Mouse (Mus musculus): Measurements from ENCODE around the gene Tysnd1. TPM values are rescaled to one million over a fixed set of nuclear protein-coding genes. Genes with fewer than 3 reads are reported as not detected.

The Tysnd1 gene
- polyA plus RNA-seq (2015; fragmentation: Nextera tagmentation; extraction: Ambion mirVana) = 14.8 and 16.6 TPM in 2 replicates

GRCm38 (mm10) chr10:61694870-61695670 is at the start of gene Tysnd1:
Gene Tysnd1, plus strand, starts transcription at chr10:61695514.

GRCm38 (mm10) chr10:61647790-61648736 is 47.3 kb upstream of the Tysnd1 start, which contains the start of gene Ppa1:
Gene Ppa1, plus strand, starts transcription at chr10:61648552.

GRCm38 (mm10) chr10:61680015-61680913 is 15.1 kb upstream of the Tysnd1 start, which contains the start of gene Sar1a:
Gene Sar1a, plus strand, starts transcription at chr10:61680299.

GRCm38 (mm10) chr10:61714771-61715461 is 19.6 kb downstream of the Tysnd1 start, which contains the start of gene Aifm2:
Gene Aifm2, plus strand, starts transcription at chr10:61715263.

Other genes with a start within 250 kb of the Tysnd1 start
- 56.4 and 59.8 TPM in 2 replicates for gene Eif4ebp2, start 242.9 kb upstream of the Tysnd1 start, polyA plus RNA-seq (2015; fragmentation: Nextera tagmentation; extraction: Ambion mirVana)
- gene Lrrc20, start 219.7 kb upstream of the Tysnd1 start, polyA plus RNA-seq (2015; fragmentation: Nextera tagmentation; extraction: Ambion mirVana) = 5.7 and 5.8 TPM in 2 replicates
- gene Npffr1, start 100.0 kb upstream of the Tysnd1 start, polyA plus RNA-seq (2015; fragmentation: Nextera tagmentation; extraction: Ambion mirVana) = not detected in 2 replicates
- gene Ppa1, start 47.0 kb upstream of the Tysnd1 start, polyA plus RNA-seq (2015; fragmentation: Nextera tagmentation; extraction: Ambion mirVana) = 58.6 and 64.7 TPM in 2 replicates
- gene Sar1a, start 15.2 kb upstream of the Tysnd1 start, polyA plus RNA-seq (2015; fragmentation: Nextera tagmentation; extraction: Ambion mirVana) = 86.1 and 91.4 TPM in 2 replicates
- gene Aifm2, start 19.7 kb downstream of the Tysnd1 start, polyA plus RNA-seq (2015; fragmentation: Nextera tagmentation; extraction: Ambion mirVana) = 6.9 and 7.7 TPM in 2 replicates
- gene H2afy2, start 88.6 kb downstream of the Tysnd1 start, polyA plus RNA-seq (2015; fragmentation: Nextera tagmentation; extraction: Ambion mirVana) = 6.0 and 7.9 TPM in 2 replicates